17 mouse cellular contexts compared by ENCODE assay signal in genomic region chr6:83857476-83857875, GRCm38 (mm10). TPM values are rescaled to one million over a fixed set of nuclear protein-coding genes. Genes with fewer than 3 reads are reported as not detected.
DNase-seq lines count a peak whose midpoint lies in the region; ATAC-seq and TF ChIP-seq lines count a peak whose summit lies in the region.
"Had no signal": no experiment of that assay in that cellular context is flagged by ENCODE, and none has a peak within 500 bp of the region (broad histone marks: within the 10 kb centered on the region; RNA-seq: fewer than 3 reads in every experiment).

No protein-coding gene starts in this region.

- H3K27ac ChIP-seq in heart, postnatal 0 days (ENCODE audit: low read depth) = 0 out of 2 replicates have a peak overlapping the region, but pooled peaks have one; percentile 40
- no peak overlapping the region for H3K27ac ChIP-seq in embryonic facial prominence, embryonic 14.5 days (replicated peaks; ENCODE audit: low read depth, low read length)
- H3K27ac ChIP-seq: embryonic facial prominence, embryonic 15.5 days; limb, embryonic 15.5 days had no signal

- no peak for TF ChIP-seq EP300 in heart, postnatal 0 days (IDR thresholded peaks at IDR 0.05; ENCODE audit: low read depth)

- no peak overlapping the region for H3K9ac ChIP-seq in heart, postnatal 0 days (replicated peaks; ENCODE audit: low read depth, low read length)
- no peak overlapping the region for H3K9ac ChIP-seq in embryonic facial prominence, embryonic 14.5 days (ENCODE audit: low read depth, low read length)
- H3K9ac ChIP-seq: embryonic facial prominence, embryonic 15.5 days; limb, embryonic 15.5 days had no signal

- no peak overlapping the region for H3K4me3 ChIP-seq in heart, postnatal 0 days (ENCODE audit: low read depth, low read length)
- no peak overlapping the region for H3K4me3 ChIP-seq in embryonic facial prominence, embryonic 14.5 days (ENCODE audit: low read depth, low read length)
- H3K4me3 ChIP-seq: embryonic facial prominence, embryonic 15.5 days; limb, embryonic 15.5 days; megakaryocyte, embryonic 14.5 days had no signal

- H3K36me3 ChIP-seq in heart, postnatal 0 days (replicated peaks; ENCODE audit: control insufficient read depth, insufficient read depth, low read length) = no peaks in the 10 kb centered on the region
- H3K36me3 ChIP-seq in embryonic facial prominence, embryonic 14.5 days (ENCODE audit: control insufficient read depth, insufficient read depth, low read length) = no peaks in the 10 kb centered on the region
- H3K36me3 ChIP-seq: embryonic facial prominence, embryonic 15.5 days; limb, embryonic 15.5 days had no signal

- no peak for DNase-seq in heart, postnatal 0 days (ENCODE audit: low spot score)
- no peak for DNase-seq in heart, postnatal 4 days
- DNase-seq in left cerebral cortex, postnatal 4 days = peak; percentile 7
- DNase-seq in left cerebral cortex, postnatal 36 days (ENCODE audit: low spot score in 2 of 2) = no peak
- DNase-seq in embryo, embryonic 10.5 days (ENCODE audit: low spot score) = peak; percentile 36
- DNase-seq in embryonic facial prominence, embryonic 14.5 days (ENCODE audit: low spot score) = no peak
- DNase-seq in urinary bladder, postnatal 4 days (ENCODE audit: low spot score in 2 of 2) = no peak
- DNase-seq in lung, postnatal 25 days (ENCODE audit: low spot score) = no peak
- DNase-seq: cerebellum, postnatal 25 days; heart, postnatal 14 days; kidney, adult 8-10 months; kidney, postnatal 25 days; lung, postnatal 10 days; right cerebral cortex, postnatal 4 days had no signal

- H3K4me2 ChIP-seq in heart, postnatal 0 days (ENCODE audit: low read depth, low read length) = no peak overlapping the region
- H3K4me2 ChIP-seq in embryonic facial prominence, embryonic 14.5 days (ENCODE audit: low read depth, low read length) = no peak overlapping the region
- H3K4me2 ChIP-seq: embryonic facial prominence, embryonic 15.5 days; limb, embryonic 15.5 days had no signal

- ATAC-seq in heart, postnatal 0 days (ENCODE audit: insufficient read depth, low read depth) = no peak
- 0 out of 2 replicates have a peak, but pooled peaks have one; percentile 15 for ATAC-seq in embryonic facial prominence, embryonic 14.5 days (ENCODE audit: low read depth)

- intact Hi-C loops in left cerebral cortex, postnatal 4 days (cut with DNase I) = no loop called here
- intact Hi-C loops in left cerebral cortex, postnatal 36 days (cut with DNase I) = no loop called here

- WGBS in heart, postnatal 0 days = 78% methylated on average over 5 of the region's 5 CpGs
- 43% methylated on average over 5 of the region's 5 CpGs for WGBS in embryonic facial prominence, embryonic 14.5 days

- H3K27me3 ChIP-seq in heart, postnatal 0 days (ENCODE audit: control insufficient read depth, insufficient read depth, low read length) = no peaks in the 10 kb centered on the region
- no peaks in the 10 kb centered on the region for H3K27me3 ChIP-seq in embryonic facial prominence, embryonic 14.5 days (replicated peaks; ENCODE audit: control insufficient read depth, insufficient read depth, low read length)
- H3K27me3 ChIP-seq: embryonic facial prominence, embryonic 15.5 days; limb, embryonic 15.5 days; megakaryocyte, embryonic 14.5 days had no signal

- no peaks in the 10 kb centered on the region for H3K9me3 ChIP-seq in heart, postnatal 0 days (replicated peaks; ENCODE audit: control insufficient read depth, low read length)
- no peaks in the 10 kb centered on the region for H3K9me3 ChIP-seq in embryonic facial prominence, embryonic 14.5 days (ENCODE audit: control insufficient read depth, low read length)
- H3K9me3 ChIP-seq: embryonic facial prominence, embryonic 15.5 days; limb, embryonic 15.5 days had no signal

- H3K4me1 ChIP-seq in heart, postnatal 0 days (ENCODE audit: control insufficient read depth, insufficient read depth) = peaks cover 7% of the 10 kb centered on the region; the same call in 1 of the 2 replicates
- no peaks in the 10 kb centered on the region for H3K4me1 ChIP-seq in embryonic facial prominence, embryonic 14.5 days (ENCODE audit: control insufficient read depth, insufficient read depth, low read length)
- H3K4me1 ChIP-seq: embryonic facial prominence, embryonic 15.5 days; limb, embryonic 15.5 days had no signal

- no peak for TF ChIP-seq CTCF in heart, postnatal 0 days (IDR thresholded peaks at IDR 0.05; ENCODE audit: low read depth)

RNA-seq across cellular contexts. Expression of gene Zfp638, which starts 9.4 kb away (rescaled TPM):
- 40.4 and 92.4 TPM in 2 replicates for total RNA-seq in heart, postnatal 0 days (2014; rRNA removed; ENCODE audit: low replicate concordance)
- polyA plus RNA-seq in heart, postnatal 0 days (2015; fragmentation: Nextera tagmentation; extraction: Ambion mirVana) = 28.5 and 31.9 TPM in 2 replicates
- 10 to 100 TPM; 67.9 to 75.3 TPM for total RNA-seq in heart, postnatal 4 days (2021)
- 100 to 1,000 TPM; 148 to 161 TPM for total RNA-seq in left cerebral cortex, postnatal 4 days (2021)
- 100 to 1,000 TPM; 114 to 154 TPM for total RNA-seq in left cerebral cortex, postnatal 36 days (2021)
- polyA plus RNA-seq in embryonic facial prominence, embryonic 14.5 days (2014; fragmentation: Nextera tagmentation; extraction: Ambion mirVana) = 62.1 and 66.2 TPM in 2 replicates

RNA-seq across cellular contexts. Expression of gene Paip2b, which starts 25.9 kb away (rescaled TPM):
- total RNA-seq in heart, postnatal 0 days (2014; rRNA removed; ENCODE audit: low replicate concordance) = 26.8 and 40.2 TPM in 2 replicates
- polyA plus RNA-seq in heart, postnatal 0 days (2015; fragmentation: Nextera tagmentation; extraction: Ambion mirVana) = 11.6 and 13.0 TPM in 2 replicates
- total RNA-seq in heart, postnatal 4 days (2021) = 10 to 100 TPM; 22.5 to 22.6 TPM
- 10 to 100 TPM; 58.2 to 70.8 TPM for total RNA-seq in left cerebral cortex, postnatal 4 days (2021)
- total RNA-seq in left cerebral cortex, postnatal 36 days (2021) = 10 to 100 TPM; 55.0 to 56.6 TPM
- 17.2 and 17.3 TPM in 2 replicates for polyA plus RNA-seq in embryonic facial prominence, embryonic 14.5 days (2014; fragmentation: Nextera tagmentation; extraction: Ambion mirVana)

Comparison
In these comparisons a context has a peak if more than half of its experiments do, and no peak if none do; other contexts are left out.
1. DNase-seq: peak in left cerebral cortex, postnatal 4 days (single experiment) and embryo, embryonic 10.5 days (single experiment); none in heart, postnatal 0 days (single experiment), heart, postnatal 4 days (single experiment), left cerebral cortex, postnatal 36 days (0 of 2), embryonic facial prominence, embryonic 14.5 days (single experiment), urinary bladder, postnatal 4 days (0 of 2) and lung, postnatal 25 days (single experiment).